Mouse (Mus musculus) limb, embryonic 14.5 days (tissue): ENCODE measurements at regions not wholly inside any gene's neighbourhood (a gene's known extent, or its start where the extent isn't known, plus 50 kb on each side); places are given as distances from the start of the nearest gene placed in this dataset.

Experiments used
- ATAC-seq: fragments of 200-750 bp; cut with Nextera tagmentation; 2 replicates; pipeline ENCODE4 v1.8.0; 2017; ENCODE audit warnings: low read depth, moderate number of reproducible peaks, moderate TSS enrichment; ENCODE audit not compliant: low FRiP score
- DNase-seq: peaks from one replicate; pipeline ENCODE4 v3.0.0-alpha.2; 2015; ENCODE audit warnings: low spot score
- H3K27ac ChIP-seq: fragments of 300-500 bp; sonication (generic); replicated peaks from 2 replicates; pipeline ENCODE4 v1.5.1; 2014; ENCODE audit warnings: low read depth, mild to moderate bottlenecking, low read length, moderate library complexity, mixed read lengths
- H3K27me3 ChIP-seq: fragments of 300-500 bp; sonication (generic); 2 replicates; pipeline ENCODE4 v1.6.1; 2014; ENCODE audit warnings: low read length, mixed read lengths; ENCODE audit not compliant: control insufficient read depth, insufficient read depth
- H3K36me3 ChIP-seq: fragments of 300-500 bp; sonication (generic); 2 replicates; pipeline ENCODE4 v1.6.1; 2014; ENCODE audit warnings: mild to moderate bottlenecking, low read length, moderate library complexity, mixed read lengths; ENCODE audit not compliant: control insufficient read depth, insufficient read depth
- H3K4me1 ChIP-seq: fragments of 300-500 bp; sonication (generic); 2 replicates; pipeline ENCODE4 v1.6.1; 2014; ENCODE audit warnings: antibody characterized with exemption, low read length, mixed read lengths; ENCODE audit not compliant: control insufficient read depth, insufficient read depth
- H3K4me2 ChIP-seq: fragments of 300-500 bp; sonication (generic); replicated peaks from 2 replicates; pipeline ENCODE4 v1.6.1; 2014; ENCODE audit warnings: low read depth, mild to moderate bottlenecking, low read length, moderate library complexity; ENCODE audit not compliant: severe bottlenecking
- H3K4me3 ChIP-seq: fragments of 300-500 bp; sonication (generic); replicated peaks from 2 replicates; pipeline ENCODE4 v1.5.1; 2014; ENCODE audit warnings: low read length
- H3K9ac ChIP-seq: fragments of 300-500 bp; sonication (generic); 2 replicates; pipeline ENCODE4 v1.6.1; 2014; ENCODE audit warnings: mild to moderate bottlenecking, low read depth, low read length, moderate library complexity; ENCODE audit not compliant: severe bottlenecking
- H3K9me3 ChIP-seq: fragments of 300-500 bp; sonication (generic); 2 replicates; pipeline ENCODE4 v1.6.1; 2016; ENCODE audit warnings: low read length; ENCODE audit not compliant: control insufficient read depth
- POLR2A ChIP-seq: fragments of 200-500 bp; IDR thresholded peaks from 2 replicates; pipeline ENCODE4 v1.8.0; 2012; ENCODE audit warnings: inconsistent platforms, mild to moderate bottlenecking, moderate library complexity, borderline replicate concordance; ENCODE audit not compliant: insufficient read depth, insufficient read length; ENCODE audit errors: extremely low read depth
- WGBS: fragments of 180-500 bp; shearing (Covaris S2); extraction: QIAGEN DNeasy Blood & Tissue Kit; methylation state at CpG from one replicate; pipeline ENCODE4 v1.1.7; 2014; 5-methylcytosine and 5-hydroxymethylcytosine counted together

DNA sequence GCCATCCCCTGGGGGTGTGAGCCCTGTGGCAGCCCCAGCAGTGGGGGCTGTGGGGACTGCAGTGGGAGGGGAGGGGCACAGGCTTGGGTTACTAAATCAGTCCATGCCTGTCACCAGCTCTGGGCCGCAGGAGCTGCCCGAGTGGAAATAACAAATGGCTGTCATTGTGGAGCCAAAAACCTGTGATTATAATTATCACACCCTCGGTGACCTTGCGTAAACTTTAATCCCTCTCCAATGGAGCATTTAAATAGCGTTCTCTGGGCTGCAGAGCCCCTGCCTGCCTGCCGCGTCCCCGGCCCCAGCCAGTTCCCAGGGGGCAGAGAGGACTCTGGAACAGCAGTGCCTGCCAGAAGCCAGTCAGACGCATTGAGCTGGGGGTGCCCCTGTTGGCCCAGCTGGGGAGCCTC lies 54.4 kb upstream of the Nkx1-1 start:
- TF ChIP-seq POLR2A: no peak
- Histone ChIP-seq H3K27ac (no peak overlapping the region), H3K4me3 (no peak overlapping the region), H3K36me3 (no peaks in the 10 kb centered on the region), H3K4me1 (no peaks in the 10 kb centered on the region), H3K27me3 (0 out of 2 replicates have a peak, but pooled peaks cover 4% of the 10 kb centered on the region), H3K9me3 (no peaks in the 10 kb centered on the region), H3K9ac (no peak overlapping the region), H3K4me2 (no peak overlapping the region)
- ATAC-seq (no peak), DNase-seq (no peak)
- WGBS: 3% methylated on average over 9 of the region's 9 CpGs

DNA sequence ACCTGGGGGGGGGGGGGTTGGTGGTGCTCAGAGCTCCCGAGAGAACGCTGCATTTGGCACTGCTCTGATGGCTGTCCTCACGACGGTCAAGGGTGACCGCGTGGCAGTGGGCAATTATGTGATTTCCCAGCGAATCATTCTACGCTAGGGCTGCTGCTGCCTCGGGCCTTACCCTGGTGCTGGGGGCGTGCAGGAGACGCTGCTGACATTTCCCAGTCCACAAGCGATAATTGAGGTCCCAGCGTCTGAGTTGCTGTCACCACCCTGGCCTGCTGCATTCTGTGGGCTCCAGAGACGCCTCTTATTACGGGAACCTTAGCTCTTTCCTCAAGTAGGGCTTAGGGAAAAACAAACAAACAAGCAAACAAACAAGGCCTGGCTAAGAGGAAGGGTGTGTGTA lies 52.0 kb upstream of the Nkx1-1 start:
- 0 out of 2 replicates have a peak, but pooled peaks cover 4% of the 10 kb centered on the region for H3K27me3 ChIP-seq
- DNase-seq: no peak
- H3K4me2 ChIP-seq: no peak overlapping the region
- H3K9me3 ChIP-seq: no peaks in the 10 kb centered on the region
- ATAC-seq: no peak
- TF ChIP-seq POLR2A: no peak
- no peak overlapping the region for H3K27ac ChIP-seq
- no peaks in the 10 kb centered on the region for H3K4me1 ChIP-seq
- H3K9ac ChIP-seq: no peak overlapping the region
- no peaks in the 10 kb centered on the region for H3K36me3 ChIP-seq
- WGBS: 42% methylated on average over 15 of the region's 15 CpGs
- H3K4me3 ChIP-seq: no peak overlapping the region
